Mouse (Mus musculus) forebrain, embryonic 14.5 days (tissue): ENCODE measurements at regions not wholly inside any gene's neighbourhood (a gene's known extent, or its start where the extent isn't known, plus 50 kb on each side); places are given as distances from the start of the nearest gene placed in this dataset.

Source experiments
- ATAC-seq: fragments of 200-750 bp; cut with Nextera tagmentation; 2 replicates; pipeline ENCODE4 v1.8.0; 2017; ENCODE audit warnings: mild to moderate bottlenecking, moderate library complexity
- DNase-seq: peaks from one replicate; pipeline ENCODE4 v3.0.0-alpha.2; 2015; ENCODE audit warnings: low spot score
- H3K27ac ChIP-seq: fragments of 300-500 bp; sonication (generic); 2 replicates; pipeline ENCODE4 v1.5.1; 2014; ENCODE audit warnings: low read depth, mild to moderate bottlenecking, control low read depth, low read length, moderate library complexity
- H3K27me3 ChIP-seq: fragments of 300-500 bp; sonication (generic); replicated peaks from 2 replicates; pipeline ENCODE4 v1.6.1; 2014; ENCODE audit warnings: low read length, control low read depth, mixed read lengths; ENCODE audit not compliant: control insufficient read depth, insufficient read depth
- H3K36me3 ChIP-seq: fragments of 300-500 bp; sonication (generic); 2 replicates; pipeline ENCODE4 v1.6.1; 2014; ENCODE audit warnings: low read length, control low read depth; ENCODE audit not compliant: control insufficient read depth, insufficient read depth
- H3K4me1 ChIP-seq: fragments of 300-500 bp; sonication (generic); 2 replicates; pipeline ENCODE4 v1.6.1; 2014; ENCODE audit warnings: antibody characterized with exemption, low read length, control low read depth; ENCODE audit not compliant: control insufficient read depth, insufficient read depth
- H3K4me2 ChIP-seq: fragments of 300-500 bp; sonication (generic); 2 replicates; pipeline ENCODE4 v1.6.1; 2014; ENCODE audit warnings: mild to moderate bottlenecking, control low read depth, low read length
- H3K4me3 ChIP-seq: fragments of 300-500 bp; sonication (generic); 2 replicates; pipeline ENCODE4 v1.5.1; 2014; ENCODE audit warnings: low read depth, low read length, control low read depth
- H3K9ac ChIP-seq: fragments of 300-500 bp; sonication (generic); 2 replicates; pipeline ENCODE4 v1.6.1; 2014; ENCODE audit warnings: mild to moderate bottlenecking, low read length, control low read depth, moderate library complexity
- H3K9me3 ChIP-seq: fragments of 300-500 bp; sonication (generic); replicated peaks from 2 replicates; pipeline ENCODE4 v1.6.1; 2016; ENCODE audit warnings: low read length, control low read depth, mixed read lengths; ENCODE audit not compliant: control insufficient read depth
- WGBS: fragments of 180-500 bp; shearing (Covaris S2); extraction: QIAGEN DNeasy Blood & Tissue Kit; methylation state at CpG from one replicate; pipeline ENCODE4 v1.1.7; 2014; 5-methylcytosine and 5-hydroxymethylcytosine counted together

- H3K9me3 ChIP-seq: no peaks in the 10 kb centered on the region
- H3K36me3 ChIP-seq: no peaks in the 10 kb centered on the region
- H3K4me1 ChIP-seq: no peaks in the 10 kb centered on the region
- ATAC-seq (no peak), DNase-seq (no peak)
- no peak overlapping the region for H3K4me2 ChIP-seq
- H3K27me3 ChIP-seq: no peaks in the 10 kb centered on the region
- 90% methylated on average over 10 of the region's 10 CpGs for WGBS
- no peak overlapping the region for H3K4me3 ChIP-seq
- no peak overlapping the region for H3K9ac ChIP-seq
- H3K27ac ChIP-seq: no peak overlapping the region
These were observed 273.9 kb downstream of the Prim2 start for GRCm38 (mm10) chr1:33395733-33396132.

GRCm38 (mm10) chr1:33394989-33395594, 274.5 kb downstream of the Prim2 start:
- Histone ChIP-seq H3K4me3 (no peak overlapping the region), H3K4me1 (no peaks in the 10 kb centered on the region), H3K27ac (no peak overlapping the region), H3K9me3 (no peaks in the 10 kb centered on the region), H3K9ac (no peak overlapping the region), H3K27me3 (no peaks in the 10 kb centered on the region), H3K4me2 (no peak overlapping the region), H3K36me3 (no peaks in the 10 kb centered on the region)
- no peak for DNase-seq
- no peak for ATAC-seq
- 85% methylated on average over 5 of the region's 5 CpGs for WGBS

GRCm38 (mm10) chr1:33370796-33371195, 298.8 kb downstream of the Prim2 start:
- H3K27ac ChIP-seq: no peak overlapping the region
- no peak overlapping the region for H3K4me2 ChIP-seq
- DNase-seq: no peak
- WGBS: 86% methylated on average over 7 of the region's 7 CpGs
- no peak for ATAC-seq
- no peaks in the 10 kb centered on the region for H3K9me3 ChIP-seq
- H3K9ac ChIP-seq: no peak overlapping the region
- no peaks in the 10 kb centered on the region for H3K27me3 ChIP-seq
- no peaks in the 10 kb centered on the region for H3K4me1 ChIP-seq
- H3K36me3 ChIP-seq: no peaks in the 10 kb centered on the region
- H3K4me3 ChIP-seq: no peak overlapping the region

- no peak overlapping the region for H3K4me3 ChIP-seq
- no peaks in the 10 kb centered on the region for H3K36me3 ChIP-seq
- 17% methylated on average over 13 of the region's 13 CpGs for WGBS
- H3K4me1 ChIP-seq: no peaks in the 10 kb centered on the region
- no peaks in the 10 kb centered on the region for H3K27me3 ChIP-seq
- peak; percentile 75 for DNase-seq
- ATAC-seq: peak; percentile 82
- H3K27ac ChIP-seq: no peak overlapping the region
- no peaks in the 10 kb centered on the region for H3K9me3 ChIP-seq
- no peak overlapping the region for H3K9ac ChIP-seq
- H3K4me2 ChIP-seq: peak overlapping the region; percentile 12; the same call in 1 of the 2 replicates
These were observed 306.7 kb downstream of the Prim2 start for GRCm38 (mm10) chr1:33362688-33363426.

GRCm38 (mm10) chr1:33334061-33334460, 335.5 kb downstream of the Prim2 start:
- no peaks in the 10 kb centered on the region for H3K9me3 ChIP-seq
- no peaks in the 10 kb centered on the region for H3K27me3 ChIP-seq
- H3K4me2 ChIP-seq: no peak overlapping the region
- H3K27ac ChIP-seq: no peak overlapping the region
- H3K4me1 ChIP-seq: no peaks in the 10 kb centered on the region
- ATAC-seq (no peak), DNase-seq (peak; percentile 19)
- H3K9ac ChIP-seq: no peak overlapping the region
- 81% methylated on average over 3 of the region's 3 CpGs for WGBS
- H3K36me3 ChIP-seq: no peaks in the 10 kb centered on the region
- H3K4me3 ChIP-seq: no peak overlapping the region
